Mouse (Mus musculus): ENCODE measurements at regions not wholly inside any gene's neighbourhood (a gene's known extent, or its start where the extent isn't known, plus 50 kb on each side); places are given as distances from the start of the nearest gene placed in this dataset.

DNA sequence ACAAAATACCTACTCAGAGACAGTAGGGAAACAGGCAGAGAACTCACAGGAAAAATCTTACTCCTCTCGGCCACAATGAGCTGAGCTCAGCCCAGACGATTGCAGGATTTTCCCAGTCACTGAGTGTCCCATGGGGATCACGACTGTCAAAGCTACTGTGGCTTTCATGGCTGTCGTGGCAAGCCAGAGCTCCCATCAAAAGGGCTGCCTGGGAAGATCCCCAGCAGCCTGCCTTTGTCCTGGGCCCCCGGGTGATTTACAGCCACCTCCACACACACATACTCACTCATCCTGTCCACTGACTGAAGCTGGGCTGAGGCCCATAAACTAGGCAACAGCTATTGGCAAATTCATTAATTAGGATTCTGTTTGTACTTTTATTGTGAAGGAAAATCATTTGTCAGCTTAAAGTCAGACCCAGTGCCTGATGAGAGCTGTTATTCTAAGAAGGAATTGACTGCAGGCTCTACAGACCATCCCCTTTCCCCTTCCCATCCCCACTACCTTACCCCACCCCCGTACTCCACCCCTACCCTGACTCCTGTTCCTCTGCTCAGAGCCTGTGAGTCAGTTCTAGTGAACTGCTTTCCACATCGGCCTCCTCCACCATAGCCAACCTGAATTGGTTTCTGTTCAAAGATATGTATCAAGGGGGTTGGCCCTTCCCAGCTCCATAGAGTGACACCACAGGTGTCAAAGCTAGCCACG is 399.1 kb downstream of the H2al1j start:
- peak; percentile 19 for DNase-seq

DNA sequence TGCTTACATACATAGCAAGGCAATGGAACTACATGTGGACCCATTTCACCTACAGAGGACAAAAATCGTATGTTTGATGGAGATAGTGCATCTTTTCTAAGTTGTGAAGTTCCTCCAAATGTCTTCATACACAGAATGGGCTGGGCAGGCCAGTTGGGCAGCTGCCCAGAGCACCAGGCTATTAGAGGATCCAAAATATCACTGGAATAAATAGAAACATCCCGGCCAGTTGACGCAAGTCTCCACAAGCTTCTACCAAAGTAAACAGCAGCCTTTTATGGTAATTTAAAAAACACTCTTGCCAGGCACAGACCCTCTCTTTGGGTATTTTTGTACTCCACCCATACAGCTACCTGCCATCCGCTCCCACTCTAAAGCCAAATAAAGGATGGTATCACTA is 400.9 kb downstream of the H2al1j start:
- DNase-seq, result no peak

DNA sequence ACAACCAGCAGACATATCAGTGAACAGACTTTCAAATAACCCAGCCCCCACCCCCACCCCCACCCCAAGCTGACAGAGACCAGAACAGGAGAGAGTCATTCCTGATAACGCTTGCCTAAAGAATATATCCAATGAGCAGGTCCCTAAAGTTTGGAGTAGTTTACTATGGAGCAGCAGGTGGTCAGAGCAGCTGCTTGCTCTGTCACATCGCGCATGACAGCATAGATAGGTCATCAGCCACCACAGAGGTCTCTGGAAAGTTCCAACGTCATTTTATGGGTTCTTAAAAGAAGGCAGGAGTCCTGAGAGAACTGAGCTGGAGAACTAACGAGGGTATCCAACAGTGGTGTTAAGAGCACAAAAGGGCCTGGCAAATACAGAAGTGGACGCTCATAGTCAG is 402.4 kb downstream of the H2al1j start:
- DNase-seq, result peak; percentile 35

DNA sequence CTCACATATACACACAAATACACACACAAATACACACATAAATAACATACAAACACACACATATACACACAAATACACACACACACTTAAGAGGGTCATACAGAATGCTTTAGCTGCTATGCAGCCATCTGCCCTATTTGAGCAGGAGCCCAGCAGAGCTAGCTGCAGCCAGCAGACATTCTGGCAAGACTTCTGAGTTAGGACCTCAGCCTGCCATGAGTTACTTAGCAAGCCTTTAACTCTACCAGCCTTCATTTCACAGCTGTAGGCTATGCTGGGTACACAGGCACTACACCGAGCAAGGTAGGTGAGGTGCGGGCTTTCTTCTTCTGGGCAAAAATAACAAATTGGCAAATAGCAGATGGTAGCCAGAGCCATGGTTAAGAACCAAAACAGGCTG is 404.7 kb downstream of the H2al1j start:
- no peak for DNase-seq

DNA sequence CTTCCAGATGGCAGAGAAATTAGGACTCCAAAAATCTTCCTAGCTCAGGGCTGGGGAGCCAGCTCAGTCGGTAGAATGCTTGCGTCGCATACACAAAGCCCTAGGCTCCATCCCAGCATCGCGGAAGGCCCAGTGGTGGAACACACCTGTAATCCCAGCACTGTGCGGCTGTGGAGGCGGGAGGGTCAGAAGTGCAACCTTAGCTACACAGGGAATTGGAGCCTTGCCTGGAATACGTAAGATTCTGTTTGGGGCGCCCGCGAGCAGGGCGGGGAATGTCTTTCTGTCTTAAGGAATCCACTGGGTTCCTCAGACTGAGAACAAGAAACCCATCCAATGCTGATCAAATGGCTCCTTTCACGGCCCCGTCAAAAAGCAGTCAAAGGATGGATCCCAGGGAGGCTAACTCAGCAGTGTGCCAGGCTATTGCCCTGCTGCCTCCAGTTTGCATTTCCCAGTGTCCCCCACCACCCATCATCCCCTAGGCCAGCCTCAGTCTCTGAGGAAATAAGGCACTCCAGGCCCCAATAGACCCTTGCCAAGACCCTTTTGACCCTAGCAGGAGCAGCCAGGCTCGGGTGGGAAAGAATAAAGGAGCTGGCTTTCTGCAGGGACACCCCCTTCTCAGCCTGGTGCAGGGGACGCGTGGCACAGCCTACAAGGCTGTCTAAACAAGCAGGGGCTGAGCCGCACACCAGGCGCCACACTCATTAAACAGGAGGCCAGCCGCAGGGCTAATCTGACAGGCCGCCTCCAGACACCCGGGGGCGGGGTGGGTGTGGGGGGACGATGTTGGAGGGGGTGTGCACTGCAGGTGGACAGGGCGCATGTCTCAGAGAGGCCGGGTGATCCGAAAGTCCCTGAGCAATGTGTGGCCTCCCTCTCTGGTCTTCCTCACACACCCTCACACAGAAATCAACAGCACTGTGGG is 407.1 kb downstream of the H2al1j start:
- peak; percentile 76 for DNase-seq

DNA sequence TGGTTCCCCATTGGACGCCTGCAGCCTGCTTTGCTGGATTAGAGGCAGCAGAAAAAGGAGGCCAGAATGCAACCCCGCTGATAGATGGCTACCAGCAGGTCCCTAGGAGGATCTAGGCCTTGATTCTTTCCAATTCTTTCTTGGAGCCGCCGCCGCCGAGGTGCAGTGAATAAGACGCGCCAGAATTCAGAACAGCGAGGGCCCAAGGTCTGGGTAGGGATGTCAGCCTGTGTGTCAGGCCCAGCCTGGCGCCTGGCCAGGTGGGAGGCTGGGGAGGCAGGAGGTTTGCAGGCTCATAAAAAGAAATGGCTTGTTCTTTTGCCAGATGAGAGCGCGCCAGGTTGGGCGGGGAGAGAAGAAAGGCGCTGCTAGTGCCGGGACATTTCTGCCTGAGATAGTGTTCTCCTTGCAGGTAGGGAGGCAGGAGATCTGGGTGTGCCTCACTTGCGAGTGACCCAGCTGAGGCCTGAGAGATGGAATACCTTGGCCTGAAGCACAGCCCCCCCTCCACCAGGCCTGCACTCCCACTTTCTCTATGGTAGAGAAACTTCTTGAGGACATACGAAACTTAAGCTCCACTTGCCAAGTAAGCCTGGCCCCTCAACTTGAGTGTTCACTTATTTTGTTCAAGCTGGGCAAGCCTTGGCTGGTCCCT is 408.0 kb downstream of the H2al1j start:
- no peak for DNase-seq

DNA sequence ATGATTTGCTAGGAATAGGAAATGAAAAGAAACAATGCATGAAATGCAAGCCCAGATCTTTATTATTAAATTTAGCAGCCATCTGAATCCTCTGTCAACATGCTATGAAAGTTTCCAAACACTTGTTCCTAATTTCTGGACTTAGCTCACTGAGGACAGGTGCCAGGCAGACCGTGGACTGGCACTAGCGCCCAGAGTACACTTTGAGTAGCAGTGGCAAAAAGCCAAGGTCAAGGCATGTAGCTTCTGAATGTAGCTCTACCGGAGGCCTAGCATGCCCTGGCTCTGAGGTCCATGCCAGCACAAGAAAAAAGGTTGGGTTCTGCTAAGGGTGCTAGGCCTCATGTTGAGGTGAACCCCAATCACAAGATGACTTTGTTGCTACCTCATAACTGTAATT is 408.9 kb downstream of the H2al1j start:
- no peak for DNase-seq

DNA sequence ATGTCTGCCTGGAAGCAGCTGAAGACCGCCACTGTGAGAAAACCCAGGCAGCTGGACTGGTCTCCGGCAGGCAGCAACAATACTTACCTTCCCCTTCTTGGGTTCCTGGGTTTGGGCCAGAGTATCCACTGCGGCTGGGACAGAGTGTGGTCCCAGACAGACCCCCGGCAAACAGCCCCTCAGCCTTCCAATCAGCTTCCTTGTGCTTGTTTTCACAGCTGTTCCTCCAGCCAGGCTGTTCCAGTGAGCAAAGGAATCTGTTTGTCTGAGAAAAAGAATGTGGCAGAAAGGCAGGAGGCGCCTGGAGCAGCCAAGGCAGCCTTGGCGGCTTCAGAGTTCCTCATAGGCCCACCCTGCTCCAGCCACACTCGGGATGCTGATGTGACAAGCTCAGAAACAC is 411.9 kb downstream of the H2al1j start:
- no peak for DNase-seq

DNA sequence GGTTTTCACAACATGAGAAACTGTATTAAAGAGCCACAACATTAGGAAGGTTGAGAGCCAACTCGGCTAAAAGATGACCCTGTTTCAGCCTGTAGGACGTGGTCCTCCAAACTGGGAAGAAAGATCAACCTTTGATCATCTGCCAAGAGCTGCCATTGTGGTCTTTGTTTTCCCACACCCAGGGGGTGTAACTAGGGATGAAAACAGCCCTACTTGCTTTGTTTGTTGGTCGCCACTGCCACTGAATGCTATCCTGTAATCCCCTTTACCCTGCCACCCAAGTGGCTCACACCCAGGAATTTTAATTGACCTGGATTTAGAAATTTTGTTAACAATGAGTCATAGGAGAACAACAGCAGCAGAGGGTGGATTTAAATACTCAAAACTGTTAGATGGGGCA is 414.2 kb downstream of the Bcor start:
- DNase-seq, result peak; percentile 92

DNA sequence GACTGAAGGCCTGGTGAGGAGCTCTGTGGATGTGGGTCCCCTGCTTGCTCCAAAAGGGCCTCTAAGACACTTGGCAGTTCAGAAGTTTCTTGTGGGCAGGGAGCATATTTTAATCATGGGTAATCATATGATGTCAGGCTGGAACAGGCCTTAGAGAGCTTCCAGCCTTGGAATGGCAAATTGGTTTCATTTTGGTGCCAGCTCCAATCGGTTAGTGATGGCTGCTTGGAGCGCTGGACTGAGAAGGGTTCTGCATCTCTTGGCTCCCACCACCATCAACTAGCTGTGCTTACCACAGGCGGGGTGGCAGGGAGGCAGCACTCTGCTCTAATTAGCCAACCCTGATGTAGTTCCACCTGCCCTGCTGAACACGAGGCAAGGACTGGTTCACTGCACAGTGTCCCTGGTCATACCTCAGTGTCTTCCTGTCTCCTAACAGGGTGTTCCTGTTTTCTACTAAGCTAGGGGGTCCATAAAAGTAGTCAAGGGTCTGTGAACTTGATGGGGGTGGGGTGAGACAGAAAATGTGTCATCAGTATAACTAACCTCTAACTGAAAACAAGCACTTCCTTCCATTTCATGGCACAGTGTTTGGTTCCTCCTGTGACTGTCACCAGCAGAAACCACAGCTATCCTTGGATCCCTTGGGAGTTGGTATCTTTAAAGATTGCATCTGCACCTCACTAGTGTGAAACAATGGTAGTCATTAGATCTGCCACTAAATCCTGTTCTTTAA is 412.6 kb downstream of the Bcor start:
- no peak for DNase-seq

DNA sequence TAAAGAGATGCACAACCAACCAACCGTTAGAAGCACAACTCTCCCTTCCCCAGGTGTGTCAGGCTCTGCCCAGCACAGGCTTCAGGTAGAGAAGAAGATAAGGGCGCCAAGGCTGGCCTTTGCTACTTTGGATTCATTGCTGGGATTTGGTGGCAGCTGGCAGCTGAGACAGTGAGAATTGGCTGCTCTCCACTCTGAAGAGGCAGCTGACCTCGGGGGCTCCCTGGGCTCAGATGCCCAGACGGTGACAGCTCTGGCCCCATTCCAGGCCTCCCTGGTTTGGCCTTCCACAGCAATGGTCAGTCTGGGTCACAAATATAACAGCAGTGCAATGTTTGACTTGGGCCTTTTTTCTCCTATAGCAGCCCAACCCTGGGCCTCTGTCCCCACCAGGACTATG is 411.9 kb downstream of the Bcor start:
- peak; percentile 66 for DNase-seq

DNA sequence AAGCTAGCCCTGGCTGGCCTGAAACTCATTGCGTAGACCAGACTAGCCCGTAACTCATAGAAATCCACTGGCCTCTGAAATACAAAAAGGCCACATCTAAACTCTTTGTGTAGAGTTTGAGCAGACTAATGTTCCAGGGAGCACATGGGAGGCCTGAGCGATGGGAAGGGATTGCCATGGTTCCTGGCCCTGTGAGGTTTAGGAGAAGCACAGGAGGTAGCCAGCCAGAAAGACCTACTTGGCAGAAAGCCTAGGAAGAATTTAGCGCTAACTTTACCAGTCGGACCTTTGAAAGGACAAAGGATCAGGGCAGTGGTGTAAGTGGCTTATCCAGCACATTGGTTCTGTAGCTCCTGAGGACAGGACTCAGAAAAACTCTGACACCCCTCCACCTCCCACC is 407.6 kb downstream of the Bcor start:
- DNase-seq, result peak; percentile 42

DNA sequence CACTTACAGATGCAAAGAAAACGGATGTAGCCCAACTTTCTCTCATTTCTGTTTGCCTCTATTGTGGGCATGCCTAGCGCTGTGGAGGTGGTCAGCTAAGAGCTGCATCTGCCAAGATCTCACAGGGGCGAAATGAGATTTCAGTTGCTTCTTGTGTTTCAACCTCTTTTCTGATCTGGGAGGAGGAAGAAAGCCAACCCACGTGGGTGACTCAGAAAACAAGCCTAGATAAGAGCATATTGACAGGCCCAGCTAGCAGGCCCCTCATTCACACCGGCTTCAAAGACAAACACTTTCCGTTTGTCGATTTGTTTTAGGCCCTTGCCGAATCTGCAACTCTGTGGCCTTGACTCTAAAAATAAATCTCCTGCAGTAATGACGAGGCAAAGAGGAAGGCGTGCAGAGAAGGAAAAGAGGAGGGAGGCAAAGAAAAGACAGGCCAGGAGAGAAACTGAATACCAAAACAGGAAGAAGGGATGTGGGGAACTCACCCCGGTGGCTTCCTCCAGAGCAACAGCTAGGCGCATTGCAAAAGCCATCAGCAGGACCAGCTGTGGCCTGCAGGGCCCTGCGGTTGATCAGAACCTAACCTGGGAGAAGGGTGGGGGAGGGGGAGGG is 407.1 kb downstream of the Bcor start:
- DNase-seq, result no peak

DNA sequence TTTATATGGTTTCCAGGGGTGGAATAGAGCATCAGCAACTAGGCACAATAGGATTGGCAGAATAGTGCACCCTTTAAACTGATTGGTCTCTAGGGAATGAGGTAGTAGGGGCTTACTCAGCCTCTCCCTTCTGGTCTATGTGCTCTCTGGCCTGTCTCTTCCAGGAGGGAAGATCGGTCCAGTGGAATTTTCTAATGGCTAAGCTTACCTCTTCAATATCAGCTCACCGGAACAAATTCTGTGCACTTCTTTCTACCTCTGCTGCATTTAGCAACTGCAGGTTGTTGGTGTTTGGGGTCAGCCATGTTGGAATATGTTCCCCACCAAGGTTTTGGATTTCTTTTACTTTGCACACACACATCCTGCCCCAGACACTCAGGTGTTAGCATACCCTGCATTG is 405.1 kb downstream of the Bcor start:
- no peak for DNase-seq

DNA sequence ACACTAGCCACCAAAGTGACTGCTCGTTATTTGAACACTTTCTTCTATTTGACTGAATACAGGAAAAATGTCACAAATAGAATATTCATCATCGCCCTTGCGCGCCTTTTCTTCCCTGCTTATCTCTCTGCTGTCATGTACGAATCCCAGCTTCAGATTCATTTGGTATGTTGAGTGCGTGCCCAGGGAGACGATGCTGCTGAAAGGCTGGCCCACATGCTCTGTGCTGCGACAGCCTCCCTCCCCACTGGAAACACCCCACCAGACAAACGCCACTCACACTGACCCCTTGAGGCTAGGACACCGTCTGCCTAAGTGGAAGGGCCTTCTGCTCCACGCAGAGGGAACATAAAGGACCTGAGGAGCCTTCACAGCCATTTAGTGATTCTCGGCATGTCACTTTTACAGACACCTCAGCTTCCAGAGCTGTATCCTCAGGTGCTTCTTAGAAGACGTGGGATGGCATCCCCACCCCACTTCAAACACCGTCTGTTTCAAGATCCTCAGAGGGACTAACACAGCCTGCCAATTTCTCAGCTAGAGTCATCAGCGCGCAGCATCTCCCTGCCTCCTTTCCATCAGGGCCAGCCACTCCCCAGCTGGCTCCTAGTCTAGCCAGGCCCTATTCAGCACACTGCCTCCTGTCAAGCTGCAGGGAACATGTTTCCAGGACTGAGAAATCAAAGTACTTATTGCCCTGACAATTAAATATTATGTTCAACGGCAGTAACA is 396.6 kb downstream of the Bcor start:
- DNase-seq, result no peak

DNA sequence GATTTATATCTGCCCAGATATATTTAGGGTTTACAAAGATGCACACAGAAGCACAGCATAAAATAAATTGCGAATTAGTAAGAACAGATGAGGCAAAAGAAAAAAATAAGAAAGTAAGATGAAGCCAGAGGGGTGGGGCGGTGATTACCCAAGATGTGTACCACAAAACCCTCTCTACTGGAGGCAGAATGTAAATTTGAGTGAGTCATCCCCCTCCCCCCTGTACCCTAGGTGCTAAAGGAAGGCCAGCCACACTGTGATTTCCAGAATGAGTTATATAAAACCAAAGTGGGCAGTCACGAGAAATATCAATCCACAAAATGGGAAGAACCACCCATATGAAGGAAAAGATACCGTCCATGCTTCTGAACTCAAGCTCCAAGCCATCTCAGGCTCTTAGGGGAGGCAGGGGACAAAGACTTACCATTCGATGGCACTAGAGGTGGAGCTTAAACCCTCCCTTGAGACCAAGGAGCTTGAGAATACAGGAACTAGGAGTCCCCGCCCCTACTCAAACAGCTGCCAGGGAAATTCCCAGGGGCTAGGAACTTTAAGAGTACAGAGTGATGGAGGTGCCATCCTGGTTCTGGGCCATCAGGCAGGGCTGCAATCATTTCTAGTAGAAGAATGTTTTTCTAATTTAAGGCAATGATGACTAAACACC is 383.8 kb downstream of the Bcor start:
- DNase-seq, result no peak

DNA sequence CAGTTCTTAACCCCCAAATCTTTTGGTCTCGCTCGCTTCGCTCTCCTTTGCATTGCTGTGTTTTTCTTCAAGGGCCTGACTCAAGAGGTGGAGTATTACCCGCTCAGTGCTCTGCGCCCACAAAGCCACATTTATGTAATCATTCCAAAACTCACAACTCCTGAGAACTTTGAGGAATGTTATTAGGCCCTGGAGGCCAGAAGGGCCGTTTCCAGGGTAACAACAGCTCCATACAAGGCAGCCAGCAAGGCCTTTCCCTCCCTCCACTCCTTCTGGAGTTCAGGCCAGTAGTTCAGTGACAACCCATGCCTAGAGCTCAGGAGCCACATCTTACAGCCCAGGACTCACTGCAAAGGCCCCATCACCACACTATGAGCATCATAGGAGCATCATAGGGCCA is 365.1 kb downstream of the Bcor start:
- no peak for DNase-seq

DNA sequence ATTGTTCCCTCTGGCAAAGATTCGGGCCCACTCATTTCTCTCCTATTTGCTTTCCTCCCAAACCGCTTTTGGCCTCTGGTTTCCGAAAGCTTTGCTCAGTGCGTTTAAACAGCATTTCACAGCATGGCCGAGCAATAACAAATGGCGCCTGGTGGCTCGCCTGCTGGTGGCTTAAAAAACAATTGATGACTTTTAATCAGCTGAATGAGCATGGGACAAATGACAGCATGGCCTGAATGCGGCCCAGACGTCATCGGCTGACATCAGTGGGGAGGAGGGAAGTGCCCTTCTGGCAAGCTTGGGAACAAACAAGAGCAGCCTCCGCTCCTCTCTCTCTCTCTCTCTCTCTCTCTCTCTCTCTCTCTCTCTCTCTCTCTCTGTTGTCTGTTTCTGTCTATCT is 362.3 kb downstream of the Bcor start:
- DNase-seq, result peak; percentile 87

DNA sequence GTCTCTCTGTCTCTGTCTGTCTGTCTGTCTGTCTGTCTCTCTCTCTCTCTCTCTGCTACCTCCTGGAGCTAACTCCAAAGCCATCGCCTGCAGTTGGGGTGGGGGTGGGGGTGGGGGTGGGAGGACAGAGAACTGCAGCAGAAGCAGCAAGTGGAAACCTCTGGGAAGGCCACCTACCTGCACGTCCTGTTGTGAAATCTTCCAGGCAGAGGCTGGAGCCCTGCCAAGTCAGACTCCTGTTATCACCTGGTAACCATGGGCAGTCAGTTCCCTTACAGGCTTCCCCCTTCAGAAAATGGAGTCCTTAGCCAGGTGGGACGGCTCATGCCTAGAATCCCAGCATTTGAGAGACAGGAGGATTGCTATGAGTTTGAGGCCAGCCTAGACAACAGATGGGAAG is 361.8 kb downstream of the Bcor start:
- DNase-seq, result no peak

DNA sequence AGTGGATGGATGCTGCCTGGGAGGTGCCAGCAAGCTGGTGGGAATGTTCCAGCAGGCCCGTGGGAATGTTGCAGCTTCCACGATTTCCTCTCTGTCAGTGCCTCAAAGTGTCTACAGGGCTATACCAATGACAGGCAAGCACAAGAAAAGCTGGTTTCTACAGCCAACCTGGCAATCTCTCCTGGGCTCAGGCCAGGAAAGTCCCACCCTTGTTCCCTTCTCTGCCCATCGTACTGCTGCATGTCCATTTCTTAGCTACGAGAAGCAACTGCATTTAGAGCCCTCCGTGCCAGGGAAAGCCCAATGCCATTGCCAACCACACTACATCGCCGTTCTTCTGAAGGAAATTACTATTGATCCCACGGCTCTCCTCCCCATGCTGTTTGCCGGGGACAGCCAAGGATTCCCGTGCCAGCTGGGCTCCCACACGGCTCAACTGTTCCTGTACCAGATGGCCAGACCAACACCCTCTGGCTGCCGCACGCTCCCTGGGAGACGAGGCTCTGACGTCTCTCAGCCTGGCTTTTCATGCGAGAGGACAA is 359.7 kb downstream of the Bcor start:
- peak; percentile 70 for DNase-seq

DNA sequence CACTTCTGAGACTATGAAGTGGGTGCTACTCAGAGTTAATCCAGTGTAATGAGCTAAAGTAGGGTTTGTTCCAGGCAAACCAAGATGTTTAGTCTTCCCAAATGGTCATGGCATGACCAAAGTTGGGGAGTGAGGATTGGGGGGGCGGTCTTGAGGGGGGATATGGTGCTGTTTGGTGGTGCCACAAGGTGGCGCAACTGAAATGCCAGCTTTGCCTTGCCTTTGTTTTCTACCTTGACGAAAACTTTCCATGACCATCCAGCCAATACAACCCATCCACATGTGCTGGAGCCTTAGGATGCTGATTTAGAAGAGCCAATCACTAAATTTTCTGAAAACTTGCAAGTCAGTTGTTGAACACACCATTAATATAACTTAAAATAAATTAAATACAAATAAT is 358.9 kb downstream of the Bcor start:
- DNase-seq, result peak; percentile 26

Data from retina, postnatal 1 day (tissue).